Mouse (Mus musculus) stomach, embryonic 14.5 days (tissue): ENCODE results near the gene Olfr655. TPM values are rescaled to one million over a fixed set of nuclear protein-coding genes. Genes with fewer than 3 reads are reported as not detected.

ENCODE experiments used
- ATAC-seq: fragments of 200-750 bp; cut with Nextera tagmentation; 2 replicates; pipeline ENCODE4 v1.8.0; 2017; ENCODE audit warnings: low read depth, moderate TSS enrichment; ENCODE audit not compliant: insufficient number of reproducible peaks, insufficient read depth, low FRiP score
- H3K27ac ChIP-seq: fragments of 300-500 bp; sonication (generic); 2 replicates; pipeline ENCODE4 v1.5.1; 2014; ENCODE audit warnings: mild to moderate bottlenecking, low read length, moderate library complexity, mixed read lengths
- H3K27me3 ChIP-seq: fragments of 300-500 bp; sonication (generic); 2 replicates; pipeline ENCODE4 v1.6.1; 2014; ENCODE audit warnings: low read length, control low read depth, mixed read lengths; ENCODE audit not compliant: control insufficient read depth, insufficient read depth
- H3K36me3 ChIP-seq: fragments of 300-500 bp; sonication (generic); 2 replicates; pipeline ENCODE4 v1.6.1; 2014; ENCODE audit warnings: mild to moderate bottlenecking, control low read depth, low read length, moderate library complexity, mixed read lengths; ENCODE audit not compliant: control insufficient read depth, insufficient read depth
- H3K4me1 ChIP-seq: fragments of 300-500 bp; sonication (generic); 2 replicates; pipeline ENCODE4 v1.6.1; 2014; ENCODE audit warnings: low read length, control low read depth, mixed read lengths; ENCODE audit not compliant: control insufficient read depth, insufficient read depth
- H3K4me2 ChIP-seq: fragments of 300-500 bp; sonication (generic); replicated peaks from 2 replicates; pipeline ENCODE4 v1.6.1; 2014; ENCODE audit warnings: low read depth, low read length, control low read depth
- H3K4me3 ChIP-seq: fragments of 300-500 bp; sonication (generic); 2 replicates; pipeline ENCODE4 v1.5.1; 2014; ENCODE audit warnings: low read depth, low read length, control low read depth
- H3K9ac ChIP-seq: fragments of 300-500 bp; sonication (generic); replicated peaks from 2 replicates; pipeline ENCODE4 v1.6.1; 2014; ENCODE audit warnings: low read depth, mild to moderate bottlenecking, control low read depth, low read length, moderate library complexity, mixed read lengths
- H3K9me3 ChIP-seq: fragments of 300-500 bp; sonication (generic); 2 replicates; pipeline ENCODE4 v1.6.1; 2016; ENCODE audit warnings: low read depth, low read length, control low read depth; ENCODE audit not compliant: control insufficient read depth
- WGBS: fragments of 180-500 bp; shearing (Covaris S2); extraction: QIAGEN DNeasy Blood & Tissue Kit; methylation state at CpG from one replicate; pipeline ENCODE4 v1.1.7; 2014; 5-methylcytosine and 5-hydroxymethylcytosine counted together
- polyA plus RNA-seq: library from polyadenylated mRNA; unstranded; fragments of >200 nt; fragmentation: Nextera tagmentation; extraction: Ambion mirVana; gene quantifications from 2 replicates; pipeline ENCODE4 v1.2.1, GENCODE M21; 2014

The Olfr655 gene
- polyA plus RNA-seq = not detected in 2 replicates

GRCm38 (mm10) chr7:104601679-104602078, at the start of gene Olfr655:
TSS of gene Olfr655 (minus strand) at chr7:104601779.
- Histone ChIP-seq H3K4me3 (no peak within 1 kb of the TSS), H3K9me3 (no peaks in the 10 kb centered on the region), H3K27me3 (no peaks in the 10 kb centered on the region), H3K4me2 (no peak within 1 kb of the TSS), H3K4me1 (no peaks in the 10 kb centered on the region), H3K27ac (no peak within 1 kb of the TSS), H3K9ac (no peak within 1 kb of the TSS), H3K36me3 (no peaks in the 10 kb centered on the region)
- ATAC-seq = no peak
- 87% methylated on average over 2 of the region's 2 CpGs for WGBS

GRCm38 (mm10) chr7:104646841-104647482, 45.4 kb upstream of the Olfr655 start, which contains the start of gene Olfr658:
TSS of gene Olfr658 (minus strand) at chr7:104647305.
- no peaks in the 10 kb centered on the region for H3K36me3 ChIP-seq
- H3K4me2 ChIP-seq = peak within 1 kb of the TSS; percentile 33; the same call in 1 of the 2 replicates

GRCm38 (mm10) chr7:104624494-104624893, 22.9 kb upstream of the Olfr655 start, which contains the start of gene Olfr657:
TSS of gene Olfr657 (plus strand) at chr7:104624794.
- Histone ChIP-seq H3K27me3 (no peaks in the 10 kb centered on the region), H3K9ac (no peak within 1 kb of the TSS), H3K4me2 (no peak within 1 kb of the TSS), H3K9me3 (no peaks in the 10 kb centered on the region), H3K4me1 (no peaks in the 10 kb centered on the region), H3K36me3 (no peaks in the 10 kb centered on the region), H3K27ac (no peak within 1 kb of the TSS), H3K4me3 (no peak within 1 kb of the TSS)
- ATAC-seq = no peak

More at GRCm38 (mm10) chr7:104646841-104647482, 45.4 kb upstream of the Olfr655 start, which contains the start of gene Olfr658:
- peak; percentile 78; the same call in 1 of the 2 replicates for ATAC-seq
- WGBS = 17% methylated on average over 22 of the region's 22 CpGs
- Histone ChIP-seq H3K9ac (no peak within 1 kb of the TSS), H3K27ac (no peak within 1 kb of the TSS), H3K4me1 (no peaks in the 10 kb centered on the region), H3K9me3 (no peaks in the 10 kb centered on the region), H3K27me3 (no peaks in the 10 kb centered on the region), H3K4me3 (no peak within 1 kb of the TSS)

GRCm38 (mm10) chr7:104613655-104614054, 12.1 kb upstream of the Olfr655 start, which contains the start of gene Olfr656:
TSS of gene Olfr656 (plus strand) at chr7:104613955.
- WGBS = 82% methylated on average over 4 of the region's 4 CpGs
- H3K27ac ChIP-seq = no peak within 1 kb of the TSS
- H3K36me3 ChIP-seq = no peaks in the 10 kb centered on the region
- H3K27me3 ChIP-seq = no peaks in the 10 kb centered on the region
- no peak within 1 kb of the TSS for H3K4me3 ChIP-seq
- no peak within 1 kb of the TSS for H3K4me2 ChIP-seq
- no peaks in the 10 kb centered on the region for H3K9me3 ChIP-seq
- ATAC-seq = no peak
- H3K4me1 ChIP-seq = no peaks in the 10 kb centered on the region
- H3K9ac ChIP-seq = no peak within 1 kb of the TSS

- Histone ChIP-seq H3K27me3 (no peaks in the 10 kb centered on the region), H3K4me3 (no peak overlapping the region), H3K36me3 (no peaks in the 10 kb centered on the region), H3K27ac (no peak overlapping the region), H3K9ac (no peak overlapping the region), H3K9me3 (no peaks in the 10 kb centered on the region), H3K4me2 (no peak overlapping the region), H3K4me1 (no peaks in the 10 kb centered on the region)
- ATAC-seq = no peak
Measured at GRCm38 (mm10) chr7:104604727-104605126, 3.1 kb upstream of the Olfr655 start.

- Histone ChIP-seq H3K9me3 (no peaks in the 10 kb centered on the region), H3K4me3 (no peak overlapping the region), H3K27ac (no peak overlapping the region), H3K36me3 (no peaks in the 10 kb centered on the region), H3K27me3 (no peaks in the 10 kb centered on the region), H3K4me1 (no peaks in the 10 kb centered on the region), H3K4me2 (no peak overlapping the region), H3K9ac (no peak overlapping the region)
- WGBS = 4% methylated on average over 3 of the region's 3 CpGs
- no peak for ATAC-seq
Measured at GRCm38 (mm10) chr7:104603173-104603572, 1.6 kb upstream of the Olfr655 start.

GRCm38 (mm10) chr7:104588274-104588673, 13.3 kb downstream of the Olfr655 start:
- no peak for ATAC-seq
- Histone ChIP-seq H3K4me3 (no peak overlapping the region), H3K9me3 (no peaks in the 10 kb centered on the region), H3K4me2 (no peak overlapping the region), H3K9ac (no peak overlapping the region), H3K4me1 (no peaks in the 10 kb centered on the region), H3K27me3 (no peaks in the 10 kb centered on the region), H3K36me3 (no peaks in the 10 kb centered on the region), H3K27ac (no peak overlapping the region)
- 87% methylated on average over 5 of the region's 5 CpGs for WGBS

- Histone ChIP-seq H3K27ac (no peak within 1 kb of the TSS), H3K27me3 (no peaks in the 10 kb centered on the region), H3K36me3 (no peaks in the 10 kb centered on the region), H3K4me2 (no peak within 1 kb of the TSS), H3K9ac (no peak within 1 kb of the TSS), H3K4me1 (no peaks in the 10 kb centered on the region), H3K9me3 (no peaks in the 10 kb centered on the region), H3K4me3 (no peak within 1 kb of the TSS)
- 75% methylated on average over 4 of the region's 4 CpGs for WGBS
- ATAC-seq = no peak
Measured at GRCm38 (mm10) chr7:104586725-104587124, 14.9 kb downstream of the Olfr655 start, which contains the start of gene Olfr654. TSS of gene Olfr654 (plus strand) at chr7:104587025.
